Mouse (Mus musculus): ENCODE measurements around the gene Zfp202.

Gene Zfp202

DNA sequence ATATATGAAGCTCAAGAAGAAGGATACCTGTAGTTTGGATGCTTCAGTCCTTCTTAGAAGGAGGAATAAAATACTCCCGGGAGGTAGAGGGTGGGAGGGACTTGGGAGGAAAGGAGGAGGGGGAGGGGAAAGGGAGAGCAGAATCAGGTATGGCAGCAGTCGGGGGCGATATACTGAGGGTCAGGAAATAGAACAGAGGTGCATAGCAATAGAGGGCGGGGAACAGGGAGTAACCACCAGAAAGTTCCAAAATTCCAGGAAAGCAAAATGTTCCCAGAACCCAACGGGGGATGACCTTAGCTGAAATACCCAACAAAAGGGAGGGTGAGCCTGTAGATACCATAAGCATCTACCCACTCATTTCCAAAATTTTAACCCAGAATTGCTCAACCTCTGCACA lies 48.2 kb downstream of the Zfp202 start:
- no peak for DNase-seq (ENCODE audit: low read depth, low spot score)

DNA sequence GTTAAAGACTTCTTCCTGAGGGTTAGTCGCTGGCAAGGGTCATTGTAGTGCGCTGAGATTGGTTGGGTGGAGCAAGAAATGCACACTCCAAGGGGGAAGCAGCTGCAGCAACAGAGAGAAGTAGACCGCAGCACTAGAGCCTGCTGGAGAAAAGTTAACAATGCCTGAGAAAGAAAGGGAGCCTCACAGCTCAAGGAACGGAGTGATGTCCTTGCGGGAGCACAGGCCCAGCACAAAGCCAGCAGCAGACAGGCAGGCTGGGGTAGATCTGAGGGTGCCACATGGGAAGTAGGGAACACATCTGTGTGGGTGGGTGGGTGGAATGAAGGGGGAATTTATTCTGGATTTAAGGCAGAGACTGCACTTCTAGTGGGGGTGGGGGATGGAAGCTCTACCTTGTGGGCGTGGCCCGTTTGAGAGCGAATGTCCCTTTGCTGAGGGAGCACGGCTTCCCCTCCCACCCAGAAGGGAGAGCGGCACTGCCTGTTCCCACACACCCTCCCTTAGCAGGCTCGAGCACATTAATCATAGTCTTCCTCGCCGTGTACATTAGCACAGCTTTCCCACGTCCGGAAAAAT lies 49.2 kb downstream of the Zfp202 start:
- no peak for DNase-seq (ENCODE audit: low read depth, low spot score)

- DNase-seq (ENCODE audit: low read depth, low spot score): no peak
Observed at GRCm38 (mm10) chr9:40241951-40242888, 50.1 kb downstream of the Zfp202 start.

DNA sequence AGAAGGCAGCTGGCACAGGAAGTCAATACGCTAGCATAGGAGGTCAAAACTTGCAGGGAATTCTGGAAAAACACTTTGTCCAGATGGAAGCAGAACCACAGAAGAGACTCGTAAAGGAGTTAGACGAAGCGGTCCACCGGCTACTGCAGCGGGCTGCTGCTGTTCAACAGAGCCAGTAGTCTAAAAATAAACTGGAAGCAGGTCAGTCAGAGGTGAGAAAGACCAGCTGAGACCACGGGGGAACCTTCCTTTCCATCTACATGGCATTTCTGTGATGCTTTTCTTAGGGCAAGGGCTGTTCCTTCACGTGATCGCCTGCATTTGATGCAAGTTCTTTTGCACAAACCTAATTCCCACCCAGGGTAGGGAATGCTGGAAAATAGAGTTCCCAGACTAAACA lies 53.4 kb downstream of the Zfp202 start:
- no peak for DNase-seq (ENCODE audit: low read depth, low spot score)

DNA sequence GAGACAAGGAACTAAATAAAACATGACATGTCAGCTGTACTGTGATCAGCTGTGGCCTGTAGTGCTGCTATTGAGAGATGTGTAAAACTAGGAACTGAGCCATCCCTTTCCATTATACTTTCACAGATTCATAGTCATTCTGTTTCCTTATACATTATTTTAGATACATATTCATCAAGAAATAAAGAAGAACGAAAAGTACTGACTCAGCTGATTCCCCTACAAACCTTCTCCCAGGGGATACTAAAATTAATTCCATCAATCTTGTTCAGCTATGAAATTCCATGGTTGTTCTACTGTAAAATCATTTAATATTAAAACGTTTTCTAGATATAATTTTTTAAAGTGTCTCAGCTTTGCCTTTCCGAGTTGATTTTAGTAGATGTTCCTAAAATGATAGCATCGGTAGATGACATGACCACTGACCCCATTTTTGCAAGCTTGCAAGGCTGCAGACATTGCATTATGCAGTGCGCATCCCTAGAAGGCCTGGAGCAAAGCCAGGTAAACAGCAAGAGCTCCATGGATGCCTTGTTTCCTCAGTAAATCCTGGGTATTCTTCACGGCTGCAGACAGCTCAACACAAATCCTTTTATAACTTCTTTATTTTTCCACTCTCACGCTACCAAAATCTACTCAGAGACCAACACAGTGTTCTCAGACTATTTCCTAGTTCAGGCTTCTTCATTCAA lies 54.0 kb downstream of the Zfp202 start:
- DNase-seq (ENCODE audit: low read depth, low spot score): no peak

DNA sequence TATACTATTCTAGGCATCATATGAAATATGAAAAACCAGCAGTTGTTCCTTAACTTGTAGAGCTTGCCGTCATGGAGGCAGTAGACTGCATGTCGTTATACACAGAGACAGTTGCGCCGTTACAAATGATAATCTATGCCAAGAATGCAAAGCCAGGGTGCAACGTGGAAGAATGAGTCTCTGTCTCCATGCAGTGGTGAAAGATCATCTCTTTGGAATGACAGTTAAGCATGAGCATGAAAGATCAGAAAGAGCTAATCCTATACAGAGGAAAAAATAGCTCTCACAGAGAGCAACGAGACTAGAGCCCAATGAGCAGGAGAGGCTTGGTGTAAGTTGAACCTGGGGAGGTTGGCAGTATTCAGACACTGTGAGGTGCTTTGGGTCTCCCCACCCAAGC lies 54.6 kb downstream of the Zfp202 start:
- DNase-seq (ENCODE audit: low read depth, low spot score): no peak

DNA sequence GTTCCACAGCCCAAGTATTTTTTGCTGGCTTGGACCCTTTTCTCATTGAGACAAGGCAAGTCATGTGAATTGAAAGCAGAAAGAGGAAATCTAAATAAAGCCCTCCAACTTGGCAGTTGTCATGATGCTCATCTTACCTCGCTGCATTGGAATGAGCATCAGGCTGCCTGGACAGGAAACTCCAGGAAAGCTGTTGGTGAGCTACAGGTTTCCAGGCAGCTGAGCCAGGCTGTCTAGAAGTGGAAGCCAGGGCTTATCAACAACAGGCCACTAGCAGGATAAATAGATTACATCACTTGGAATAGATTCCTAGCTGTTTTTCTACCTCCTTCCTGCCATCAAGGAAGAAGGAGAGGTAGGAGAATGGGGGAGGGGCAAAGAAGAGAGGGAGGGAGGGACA lies 57.0 kb downstream of the Zfp202 start:
- DNase-seq (ENCODE audit: low read depth, low spot score): no peak

- DNase-seq (ENCODE audit: low read depth, low spot score): no peak
Observed at GRCm38 (mm10) chr9:40252459-40252858, 60.3 kb downstream of the Zfp202 start.
